Mouse (Mus musculus) hindbrain, embryonic 16.5 days (tissue): ENCODE results near the gene Kat5. TPM values are rescaled to one million over a fixed set of nuclear protein-coding genes. Genes with fewer than 3 reads are reported as not detected.
A peak's percentile ranks its signal among the peaks of the same experiment; 100 is the strongest.

ENCODE experiments used
- ATAC-seq: fragments of 200-750 bp; cut with Nextera tagmentation; 2 replicates; pipeline ENCODE4 v1.8.0; 2017; ENCODE audit warnings: moderate TSS enrichment, moderate library complexity
- H3K27ac ChIP-seq: fragments of 300-500 bp; sonication (generic); 2 replicates; pipeline ENCODE4 v1.5.1; 2014; ENCODE audit warnings: low read depth, mild to moderate bottlenecking, control low read depth, low read length, moderate library complexity
- H3K27me3 ChIP-seq: fragments of 300-500 bp; sonication (generic); replicated peaks from 2 replicates; pipeline ENCODE4 v1.6.1; 2014; ENCODE audit warnings: low read length; ENCODE audit not compliant: control insufficient read depth, insufficient read depth
- H3K36me3 ChIP-seq: fragments of 300-500 bp; sonication (generic); 2 replicates; pipeline ENCODE4 v1.6.1; 2014; ENCODE audit warnings: mild to moderate bottlenecking, low read length, moderate library complexity, mixed read lengths; ENCODE audit not compliant: control insufficient read depth, insufficient read depth
- H3K4me1 ChIP-seq: fragments of 300-500 bp; sonication (generic); 2 replicates; pipeline ENCODE4 v1.6.1; 2014; ENCODE audit warnings: low read depth, low read length; ENCODE audit not compliant: control insufficient read depth, insufficient read depth
- H3K4me2 ChIP-seq: fragments of 300-500 bp; sonication (generic); 2 replicates; pipeline ENCODE4 v1.6.1; 2014; ENCODE audit warnings: mild to moderate bottlenecking, low read length, control low read depth, moderate library complexity
- H3K4me3 ChIP-seq: fragments of 300-500 bp; sonication (generic); 2 replicates; pipeline ENCODE4 v1.5.1; 2014; ENCODE audit warnings: mild to moderate bottlenecking, low read length, control low read depth, moderate library complexity
- H3K9ac ChIP-seq: fragments of 300-500 bp; sonication (generic); 2 replicates; pipeline ENCODE4 v1.6.1; 2014; ENCODE audit warnings: low read depth, mild to moderate bottlenecking, control low read depth, low read length, moderate library complexity
- H3K9me3 ChIP-seq: fragments of 300-500 bp; sonication (generic); 2 replicates; pipeline ENCODE4 v1.6.1; 2014; ENCODE audit warnings: mild to moderate bottlenecking, low read length, moderate library complexity; ENCODE audit not compliant: control insufficient read depth
- WGBS: fragments of 180-500 bp; shearing (Covaris S2); extraction: QIAGEN DNeasy Blood & Tissue Kit; methylation state at CpG from one replicate; pipeline ENCODE4 v1.1.7; 2014; 5-methylcytosine and 5-hydroxymethylcytosine counted together
- polyA plus RNA-seq: library from polyadenylated mRNA; unstranded; fragments of >200 nt; fragmentation: Nextera tagmentation; extraction: Ambion mirVana; gene quantifications from 2 replicates; pipeline ENCODE4 v1.2.1, GENCODE M21; 2015

The Kat5 gene
- polyA plus RNA-seq, 1 experiment from 2014 or later: 63.3 TPM

GRCm38 (mm10) chr19:5636036-5636570, 26.1 kb upstream of the Kat5 start:
- H3K4me1 ChIP-seq: peaks cover 20% of the 10 kb centered on the region
- ATAC-seq: no peak
- 83% methylated on average over 7 of the region's 7 CpGs for WGBS
- H3K9ac ChIP-seq: no peak overlapping the region
- H3K36me3 ChIP-seq: peaks cover 16% of the 10 kb centered on the region
- no peak overlapping the region for H3K4me3 ChIP-seq
- H3K27ac ChIP-seq: no peak overlapping the region; the same call in 1 of the 2 replicates
- no peaks in the 10 kb centered on the region for H3K9me3 ChIP-seq
- peak overlapping the region; percentile 96 for H3K4me2 ChIP-seq
- no peaks in the 10 kb centered on the region for H3K27me3 ChIP-seq

DNA sequence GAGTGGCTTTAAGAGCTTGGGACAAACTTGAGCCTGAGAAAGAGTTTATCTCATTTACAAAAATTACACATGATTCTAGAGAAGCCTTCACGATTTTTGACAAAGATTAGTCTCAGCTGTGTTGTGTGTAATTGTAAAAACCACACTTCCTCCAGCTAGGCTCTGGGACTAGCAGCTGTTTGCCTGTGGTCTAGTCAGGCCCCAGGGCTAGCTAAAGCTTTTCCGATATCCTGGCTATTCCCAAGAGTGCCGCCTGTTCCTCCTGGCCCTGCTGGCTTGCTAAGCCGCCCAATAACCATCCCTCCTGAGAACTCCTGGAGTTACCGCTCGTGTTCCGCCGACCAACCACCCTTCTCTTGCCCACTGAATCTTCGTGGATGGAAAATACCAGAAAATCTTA, 22.1 kb upstream of the Kat5 start:
- Histone ChIP-seq H3K9me3 (no peaks in the 10 kb centered on the region), H3K27ac (no peak overlapping the region), H3K9ac (no peak overlapping the region), H3K27me3 (no peaks in the 10 kb centered on the region), H3K4me3 (no peak overlapping the region), H3K4me1 (peaks cover 10% of the 10 kb centered on the region), H3K4me2 (no peak overlapping the region), H3K36me3 (no peaks in the 10 kb centered on the region)
- ATAC-seq: no peak
- WGBS: 80% methylated on average over 9 of the region's 9 CpGs

- no peaks in the 10 kb centered on the region for H3K9me3 ChIP-seq
- no peak overlapping the region for H3K4me2 ChIP-seq
- no peak for ATAC-seq
- H3K4me1 ChIP-seq: no peaks in the 10 kb centered on the region
- H3K4me3 ChIP-seq: no peak overlapping the region
- H3K36me3 ChIP-seq: no peaks in the 10 kb centered on the region
- H3K27ac ChIP-seq: no peak overlapping the region
- H3K27me3 ChIP-seq: no peaks in the 10 kb centered on the region
- H3K9ac ChIP-seq: no peak overlapping the region
Measured at GRCm38 (mm10) chr19:5629907-5630306, 19.9 kb upstream of the Kat5 start.

DNA sequence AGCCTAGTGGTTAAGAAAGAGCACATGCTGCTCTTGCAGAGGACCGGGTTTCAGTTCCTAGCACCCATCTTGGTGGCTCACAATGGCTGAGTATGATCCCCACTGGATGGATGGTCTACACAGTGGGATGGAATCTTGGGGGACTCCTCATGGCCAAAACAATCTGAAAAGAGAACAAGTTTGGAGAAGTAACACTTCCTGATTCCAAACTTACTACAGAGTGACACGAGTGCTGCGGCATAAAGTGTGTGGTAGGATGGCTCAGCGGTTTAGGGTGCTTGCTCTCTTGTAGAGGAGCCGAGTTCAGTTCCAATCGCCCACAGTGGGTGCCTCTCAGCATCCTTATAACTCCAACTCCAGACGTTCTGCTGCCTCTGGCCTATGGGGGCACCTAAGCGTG, 15.3 kb upstream of the Kat5 start:
- 81% methylated on average over 8 of the region's 8 CpGs for WGBS
- no peak for ATAC-seq

DNA sequence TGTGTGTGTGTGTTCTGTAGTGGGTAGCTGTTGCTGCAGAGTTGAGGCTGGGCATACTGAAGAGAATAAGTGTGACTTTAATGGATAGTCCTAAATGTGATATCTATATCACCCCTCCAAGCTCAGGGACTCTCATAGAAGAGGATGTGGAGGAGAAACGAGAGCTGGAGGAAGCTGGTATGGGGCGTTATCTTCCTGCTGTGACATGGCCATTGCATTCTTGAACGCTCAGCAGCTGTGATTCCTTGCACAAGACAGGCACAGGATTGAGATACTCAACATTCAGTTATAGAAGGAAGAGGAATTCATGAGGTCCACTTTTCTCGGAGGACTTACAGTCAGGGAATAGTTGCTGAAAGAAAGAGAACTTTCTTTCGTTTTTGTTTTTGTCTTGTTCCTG, 11.8 kb upstream of the Kat5 start:
- Histone ChIP-seq H3K27ac (no peak overlapping the region), H3K9ac (no peak overlapping the region), H3K36me3 (no peaks in the 10 kb centered on the region), H3K27me3 (no peaks in the 10 kb centered on the region), H3K4me3 (no peak overlapping the region), H3K4me2 (no peak overlapping the region), H3K4me1 (no peaks in the 10 kb centered on the region), H3K9me3 (no peaks in the 10 kb centered on the region)
- 83% methylated on average over 5 of the region's 5 CpGs for WGBS
- ATAC-seq: no peak

More for the DNA sequence above, 15.3 kb upstream of the Kat5 start:
- no peak overlapping the region for H3K9ac ChIP-seq
- no peaks in the 10 kb centered on the region for H3K36me3 ChIP-seq
- H3K27me3 ChIP-seq: no peaks in the 10 kb centered on the region
- H3K4me2 ChIP-seq: no peak overlapping the region
- H3K4me3 ChIP-seq: no peak overlapping the region
- H3K9me3 ChIP-seq: no peaks in the 10 kb centered on the region
- H3K27ac ChIP-seq: no peak overlapping the region
- H3K4me1 ChIP-seq: no peaks in the 10 kb centered on the region

GRCm38 (mm10) chr19:5620007-5620406, 10.0 kb upstream of the Kat5 start:
- H3K27me3 ChIP-seq: no peaks in the 10 kb centered on the region; the same call in 1 of the 2 replicates
- WGBS: 90% methylated on average over 4 of the region's 4 CpGs
- no peak overlapping the region for H3K4me3 ChIP-seq

DNA sequence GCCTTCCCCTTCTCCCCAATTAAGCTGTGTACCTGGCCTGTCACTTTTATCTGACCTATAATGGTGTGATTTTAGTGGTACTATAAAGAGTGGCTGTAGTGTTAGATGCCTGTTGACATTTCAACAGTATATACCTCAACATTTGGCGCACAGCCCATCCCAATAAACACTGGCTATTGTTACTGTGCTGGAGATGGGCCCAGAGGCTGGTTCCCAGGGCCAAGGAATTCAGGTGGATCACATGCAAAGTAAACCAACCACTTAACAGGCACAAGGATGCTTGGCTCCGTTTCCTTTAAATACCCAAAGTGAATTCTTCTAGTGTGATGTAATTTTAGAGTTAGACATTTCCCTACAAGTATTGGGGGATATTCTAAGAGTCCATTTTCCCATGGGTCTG, 4.9 kb upstream of the Kat5 start:
- Histone ChIP-seq H3K4me3 (no peak overlapping the region), H3K4me2 (no peak overlapping the region), H3K27me3 (no peaks in the 10 kb centered on the region; the same call in 1 of the 2 replicates), H3K4me1 (peaks cover 5% of the 10 kb centered on the region), H3K36me3 (no peaks in the 10 kb centered on the region), H3K27ac (no peak overlapping the region), H3K9ac (no peak overlapping the region), H3K9me3 (no peaks in the 10 kb centered on the region)
- WGBS: 60% methylated on average over 2 of the region's 2 CpGs
- no peak for ATAC-seq

More at GRCm38 (mm10) chr19:5620007-5620406, 10.0 kb upstream of the Kat5 start:
- Histone ChIP-seq H3K9me3 (no peaks in the 10 kb centered on the region), H3K36me3 (no peaks in the 10 kb centered on the region), H3K9ac (no peak overlapping the region), H3K4me1 (no peaks in the 10 kb centered on the region), H3K4me2 (no peak overlapping the region), H3K27ac (no peak overlapping the region)
- ATAC-seq: no peak

GRCm38 (mm10) chr19:5612762-5613411, 2.9 kb upstream of the Kat5 start:
- Histone ChIP-seq H3K4me1 (peaks cover 16% of the 10 kb centered on the region), H3K9ac (no peak overlapping the region), H3K4me2 (no peak overlapping the region), H3K27me3 (no peaks in the 10 kb centered on the region; the same call in 1 of the 2 replicates), H3K27ac (no peak overlapping the region), H3K4me3 (no peak overlapping the region), H3K36me3 (no peaks in the 10 kb centered on the region), H3K9me3 (no peaks in the 10 kb centered on the region)
- ATAC-seq: no peak
- WGBS: 66% methylated on average over 3 of the region's 3 CpGs

GRCm38 (mm10) chr19:5611973-5612372, 1.9 kb upstream of the Kat5 start:
- H3K4me1 ChIP-seq: peaks cover 16% of the 10 kb centered on the region
- no peak overlapping the region for H3K27ac ChIP-seq
- WGBS: 91% methylated on average over 1 of the region's 1 CpGs
- no peak overlapping the region for H3K4me2 ChIP-seq
- no peaks in the 10 kb centered on the region; the same call in 1 of the 2 replicates for H3K27me3 ChIP-seq
- peaks cover under 1% of the 10 kb centered on the region for H3K36me3 ChIP-seq
- no peaks in the 10 kb centered on the region for H3K9me3 ChIP-seq
- no peak for ATAC-seq
- H3K4me3 ChIP-seq: no peak overlapping the region
- no peak overlapping the region for H3K9ac ChIP-seq
